7 mouse cellular contexts compared by ENCODE assay signal in the genomic region with DNA sequence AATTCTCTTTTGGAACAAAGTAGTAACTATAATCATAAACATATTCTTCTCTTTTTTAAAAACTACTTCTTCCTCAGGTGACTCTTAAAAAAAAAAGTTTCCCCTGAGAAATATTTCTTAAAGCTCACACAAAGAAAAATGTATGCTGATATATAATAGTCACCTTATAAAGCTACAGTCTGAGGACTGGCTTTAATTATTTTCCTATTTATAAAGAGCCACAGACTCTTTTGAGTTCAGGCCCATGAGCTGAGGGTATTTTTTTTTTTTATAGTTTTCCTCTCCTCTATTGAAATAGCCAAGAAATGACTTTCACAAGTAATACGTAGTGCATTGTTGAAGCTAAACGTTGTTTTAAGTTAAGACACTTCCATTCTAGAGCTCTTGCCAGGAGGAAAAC. TPM values are rescaled to one million over a fixed set of nuclear protein-coding genes. Genes with fewer than 3 reads are reported as not detected.
DNase-seq lines count a peak whose midpoint lies in the region; ATAC-seq lines count a peak whose summit lies in the region.

No protein-coding gene starts in this region.

- no peak for DNase-seq in lung, postnatal 10 days
- DNase-seq in urinary bladder, adult 18-20 months (ENCODE audit: low spot score in 2 of 2): no peak

- H3K4me3 ChIP-seq in lung, embryonic 15.5 days: peak overlapping the region; percentile 50; the same call in 1 of the 2 replicates
- peak overlapping the region; percentile 41 for H3K4me3 ChIP-seq in forebrain, embryonic 15.5 days
- peak overlapping the region; percentile 50 for H3K4me3 ChIP-seq in limb, embryonic 15.5 days
- H3K4me3 ChIP-seq in stomach, embryonic 15.5 days (replicated peaks): no peak overlapping the region

- no peaks in the 10 kb centered on the region for H3K36me3 ChIP-seq in lung, embryonic 15.5 days
- no peaks in the 10 kb centered on the region for H3K36me3 ChIP-seq in forebrain, embryonic 15.5 days
- H3K36me3 ChIP-seq in limb, embryonic 15.5 days: no peaks in the 10 kb centered on the region
- H3K36me3 ChIP-seq in stomach, embryonic 15.5 days: no peaks in the 10 kb centered on the region

- peak overlapping the region; percentile 91 for H3K4me2 ChIP-seq in lung, embryonic 15.5 days
- peak overlapping the region; percentile 68 for H3K4me2 ChIP-seq in forebrain, embryonic 15.5 days (replicated peaks)
- peak overlapping the region; percentile 93 for H3K4me2 ChIP-seq in limb, embryonic 15.5 days
- peak overlapping the region; percentile 89 for H3K4me2 ChIP-seq in stomach, embryonic 15.5 days

- peaks cover 29% of the 10 kb centered on the region for H3K4me1 ChIP-seq in lung, embryonic 15.5 days
- H3K4me1 ChIP-seq in forebrain, embryonic 15.5 days: peaks cover 19% of the 10 kb centered on the region
- H3K4me1 ChIP-seq in limb, embryonic 15.5 days: peaks cover 18% of the 10 kb centered on the region
- peaks cover 11% of the 10 kb centered on the region; the same call in 1 of the 2 replicates for H3K4me1 ChIP-seq in stomach, embryonic 15.5 days

- peak overlapping the region; percentile 67; the same call in 1 of the 2 replicates for H3K27ac ChIP-seq in lung, embryonic 15.5 days
- H3K27ac ChIP-seq in forebrain, embryonic 15.5 days (replicated peaks): no peak overlapping the region
- H3K27ac ChIP-seq in limb, embryonic 15.5 days: peak overlapping the region; percentile 76
- H3K27ac ChIP-seq in stomach, embryonic 15.5 days: no peak overlapping the region

- H3K27me3 ChIP-seq in lung, embryonic 15.5 days: no peaks in the 10 kb centered on the region
- H3K27me3 ChIP-seq in forebrain, embryonic 15.5 days: no peaks in the 10 kb centered on the region; the same call in 1 of the 2 replicates
- no peaks in the 10 kb centered on the region for H3K27me3 ChIP-seq in limb, embryonic 15.5 days
- no peaks in the 10 kb centered on the region for H3K27me3 ChIP-seq in stomach, embryonic 15.5 days (replicated peaks)

- 24% methylated on average over 2 of the region's 2 CpGs for WGBS in lung, embryonic 15.5 days
- WGBS in forebrain, embryonic 15.5 days: 24% methylated on average over 2 of the region's 2 CpGs
- 24% methylated on average over 2 of the region's 2 CpGs for WGBS in limb, embryonic 15.5 days
- WGBS in stomach, embryonic 15.5 days: 40% methylated on average over 2 of the region's 2 CpGs

- H3K9me3 ChIP-seq in lung, embryonic 15.5 days: no peaks in the 10 kb centered on the region
- H3K9me3 ChIP-seq in forebrain, embryonic 15.5 days: no peaks in the 10 kb centered on the region
- H3K9me3 ChIP-seq in limb, embryonic 15.5 days: no peaks in the 10 kb centered on the region
- H3K9me3 ChIP-seq in stomach, embryonic 15.5 days: no peaks in the 10 kb centered on the region

- H3K9ac ChIP-seq in lung, embryonic 15.5 days: peak overlapping the region; percentile 42
- H3K9ac ChIP-seq in forebrain, embryonic 15.5 days (replicated peaks): peak overlapping the region; percentile 52
- peak overlapping the region; percentile 40; the same call in 1 of the 2 replicates for H3K9ac ChIP-seq in limb, embryonic 15.5 days
- no peak overlapping the region for H3K9ac ChIP-seq in stomach, embryonic 15.5 days

- ATAC-seq in lung, embryonic 15.5 days (ENCODE audit: borderline replicate concordance, extremely low read depth, low FRiP score, low TSS enrichment): no peak
- ATAC-seq in forebrain, embryonic 15.5 days (replicated peaks): no peak
- ATAC-seq in limb, embryonic 15.5 days (ENCODE audit: insufficient number of reproducible peaks, low FRiP score, low TSS enrichment, low read depth): no peak
- ATAC-seq in stomach, embryonic 15.5 days (ENCODE audit: insufficient read depth, low FRiP score, low read depth): no peak
- ATAC-seq in monocyte, adult 5-6 weeks (replicated peaks; ENCODE audit: insufficient number of reproducible peaks, low FRiP score, low TSS enrichment, poor library complexity, severe bottlenecking): no peak

RNA-seq across cellular contexts. Expression of gene Rfx8, which starts 0.6 kb away (rescaled TPM):
- polyA plus RNA-seq in lung, embryonic 15.5 days (2015; fragmentation: Nextera tagmentation; extraction: Ambion mirVana): 0.58 and 0.67 TPM in 2 replicates
- polyA plus RNA-seq in forebrain, embryonic 15.5 days (2015; fragmentation: Nextera tagmentation; extraction: Ambion mirVana): 0.11 TPM in 1 of 2 replicates, not detected in the other
- polyA plus RNA-seq in limb, embryonic 15.5 days (2015; fragmentation: Nextera tagmentation; extraction: Ambion mirVana): 0.73 and 0.79 TPM in 2 replicates
- 0.08 and 0.22 TPM in 2 replicates for polyA plus RNA-seq in stomach, embryonic 15.5 days (2015; fragmentation: Nextera tagmentation; extraction: Ambion mirVana)
- 0.67 TPM in 1 of 3 replicates, not detected in the others for total RNA-seq in monocyte, adult 5-6 weeks (2017)

Comparison
In these comparisons a context has a peak if more than half of its experiments do, and no peak if none do; other contexts are left out.
1. H3K27ac ChIP-seq: peak in lung, embryonic 15.5 days (single experiment) and limb, embryonic 15.5 days (single experiment); none in forebrain, embryonic 15.5 days (single experiment) and stomach, embryonic 15.5 days (single experiment).
2. Peak in every context shown above with its lines, with median percentiles within 50 percentile points of each other: H3K4me2 ChIP-seq.